Mouse (Mus musculus): ENCODE data around the gene Prickle2.

DNA sequence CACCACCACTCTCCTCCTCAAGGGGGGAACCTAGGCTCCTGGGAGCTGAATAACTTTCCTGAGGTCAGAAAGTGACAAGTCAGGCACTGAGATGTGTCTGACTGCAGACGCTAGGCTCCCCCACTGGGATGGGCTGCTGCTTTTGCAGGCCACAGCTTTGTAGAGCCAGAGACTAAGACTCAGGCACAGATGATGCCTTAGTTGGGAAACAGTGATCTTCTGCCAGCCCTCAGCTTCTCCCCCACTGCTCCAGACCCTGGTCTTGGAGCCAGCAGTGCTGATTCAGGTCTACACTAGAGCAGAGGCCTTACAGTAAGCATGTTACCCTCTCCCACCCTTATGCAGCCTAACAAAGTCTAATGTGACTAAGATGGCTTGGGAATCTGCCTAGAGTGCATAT is 254.5 kb downstream of the Prickle2 start:
- no peak for TF ChIP-seq POLR2A (IDR thresholded peaks at IDR 0.05; ENCODE audit: insufficient read depth, low read depth, low read length)
- no peak for TF ChIP-seq CTCF (IDR thresholded peaks at IDR 0.05; ENCODE audit: insufficient read depth, low read depth, low read length)

All from olfactory bulb, adult 2 months (tissue).